ENCODE assay signal across 24 mouse cellular contexts in the genomic region with DNA sequence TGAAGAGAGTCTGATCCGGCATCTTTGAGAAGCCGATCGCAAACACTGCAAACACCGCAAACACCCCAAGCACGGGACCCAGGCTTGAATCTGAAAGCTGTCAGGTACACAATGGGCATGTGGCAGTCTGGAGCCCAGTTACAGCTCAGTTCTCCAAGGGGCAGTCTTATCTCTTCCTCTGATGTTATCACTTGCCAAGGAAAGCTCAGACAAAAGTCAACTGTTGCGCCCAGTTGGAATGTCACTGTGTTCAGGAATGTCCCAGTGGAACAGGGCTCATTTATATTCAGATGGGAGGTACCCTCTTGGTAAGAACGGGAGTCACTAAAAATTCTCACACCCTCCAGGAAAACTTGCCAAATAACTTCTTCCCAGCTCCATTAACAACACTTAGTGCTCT.
DNase-seq lines count a peak whose midpoint lies in the region; ATAC-seq and TF ChIP-seq lines count a peak whose summit lies in the region.
"Had no signal": no experiment of that assay in that cellular context is flagged by ENCODE, and none has a peak within 500 bp of the region (broad histone marks: within the 10 kb centered on the region; RNA-seq: fewer than 3 reads in every experiment).

No protein-coding gene starts in this region.

- no peak for TF ChIP-seq POLR2A in liver, adult 2 months (IDR thresholded peaks at IDR 0.05; ENCODE audit: extremely low read depth, insufficient read depth, low read length)
- TF ChIP-seq POLR2A in cerebellum, adult 2 months (IDR thresholded peaks at IDR 0.05; ENCODE audit: borderline replicate concordance, insufficient read depth, low read length) = no peak

- no peak for DNase-seq in heart, postnatal 4 days
- DNase-seq in liver, adult 2 months (ENCODE audit: extremely low read depth, low read depth, low spot score) = no peak
- DNase-seq in Muller cell, postnatal 12 days (ENCODE audit: inconsistent ontology term) = peak; percentile 75
- DNase-seq in ZHBTc4 (ENCODE audit: low read depth, low spot score) = peak; percentile 47
- DNase-seq in cerebellum, adult 11 months = no peak
- no peak for DNase-seq in cerebellum, adult 2 months
- DNase-seq: adrenal gland, postnatal 14 days; cerebellum, postnatal 14 days; gastrocnemius, postnatal 36 days; heart, postnatal 10 days; layer of hippocampus, adult 9-11 months; right cerebral cortex, postnatal 4 days; thymus, postnatal 36 days had no signal

- no peaks in the 10 kb centered on the region for H3K36me3 ChIP-seq in heart, embryonic 15.5 days
- peaks cover 5% of the 10 kb centered on the region; the same call in 1 of the 2 replicates for H3K36me3 ChIP-seq in liver, adult 2 months (ENCODE audit: control insufficient read depth, insufficient read depth, low read length)
- no peaks in the 10 kb centered on the region for H3K36me3 ChIP-seq in liver, embryonic 12.5 days
- H3K36me3 ChIP-seq: forebrain, embryonic 15.5 days; hindbrain, embryonic 15.5 days; intestine, embryonic 15.5 days; midbrain, embryonic 13.5 days; neural tube, embryonic 12.5 days had no signal

- H3K27ac ChIP-seq in heart, embryonic 15.5 days = peak overlapping the region; percentile 26
- H3K27ac ChIP-seq in liver, adult 2 months (replicated peaks; ENCODE audit: insufficient read depth, low read depth, low read length) = peak overlapping the region; percentile 96
- H3K27ac ChIP-seq in liver, embryonic 12.5 days = no peak overlapping the region
- H3K27ac ChIP-seq in cerebellum, adult 2 months (ENCODE audit: insufficient read depth, low read length) = no peak overlapping the region
- H3K27ac ChIP-seq: forebrain, embryonic 15.5 days; hindbrain, embryonic 15.5 days; intestine, embryonic 15.5 days; left cerebral cortex, adult 2 months; liver, embryonic 14.5 days; midbrain, embryonic 13.5 days; neural tube, embryonic 12.5 days had no signal

- no peak for TF ChIP-seq CTCF in liver, adult 2 months (IDR thresholded peaks at IDR 0.05; ENCODE audit: low read depth, low read length)
- no peak for TF ChIP-seq CTCF in cerebellum, adult 2 months (IDR thresholded peaks at IDR 0.05; ENCODE audit: borderline replicate concordance, insufficient read depth, low read depth, low read length)

- H3K4me1 ChIP-seq in heart, embryonic 15.5 days (replicated peaks) = peaks cover 56% of the 10 kb centered on the region
- peaks cover 46% of the 10 kb centered on the region for H3K4me1 ChIP-seq in liver, adult 2 months (ENCODE audit: control insufficient read depth, insufficient read depth, low read length)
- no peaks in the 10 kb centered on the region; the same call in 1 of the 2 replicates for H3K4me1 ChIP-seq in liver, embryonic 12.5 days
- no peaks in the 10 kb centered on the region for H3K4me1 ChIP-seq in cerebellum, adult 2 months (ENCODE audit: control insufficient read depth, insufficient read depth, low read length)
- H3K4me1 ChIP-seq: forebrain, embryonic 15.5 days; hindbrain, embryonic 15.5 days; intestine, embryonic 15.5 days; midbrain, embryonic 13.5 days; neural tube, embryonic 12.5 days had no signal

- H3K27me3 ChIP-seq in heart, embryonic 15.5 days = no peaks in the 10 kb centered on the region
- no peaks in the 10 kb centered on the region for H3K27me3 ChIP-seq in liver, adult 2 months (ENCODE audit: control insufficient read depth, insufficient read depth, low read length)
- H3K27me3 ChIP-seq in liver, embryonic 12.5 days (replicated peaks) = no peaks in the 10 kb centered on the region
- H3K27me3 ChIP-seq in cerebellum, adult 2 months (ENCODE audit: control insufficient read depth, insufficient read depth, low read length) = no peaks in the 10 kb centered on the region
- H3K27me3 ChIP-seq: embryonic facial prominence, embryonic 13.5 days; forebrain, embryonic 15.5 days; hindbrain, embryonic 15.5 days; intestine, embryonic 15.5 days; midbrain, embryonic 13.5 days; neural tube, embryonic 12.5 days had no signal

- ATAC-seq in heart, embryonic 15.5 days (replicated peaks; ENCODE audit: insufficient number of reproducible peaks, insufficient read depth, low FRiP score, low read depth) = 0 out of 2 replicates have a peak, but pooled peaks have one; percentile 36
- no peak for ATAC-seq in liver, embryonic 12.5 days
- ATAC-seq: activated CD4-positive, CD25-positive, alpha-beta regulatory T cell, adult 4 months; forebrain, embryonic 15.5 days; intestine, embryonic 15.5 days; midbrain, embryonic 13.5 days had no signal

- no peaks in the 10 kb centered on the region for H3K9me3 ChIP-seq in heart, embryonic 15.5 days (replicated peaks)
- H3K9me3 ChIP-seq in liver, embryonic 12.5 days (replicated peaks) = no peaks in the 10 kb centered on the region
- H3K9me3 ChIP-seq: embryonic facial prominence, embryonic 13.5 days; forebrain, embryonic 15.5 days; hindbrain, embryonic 15.5 days; intestine, embryonic 15.5 days; midbrain, embryonic 13.5 days; neural tube, embryonic 12.5 days had no signal

- peaks cover 21% of the 10 kb centered on the region; the same call in 1 of the 2 replicates for H3K79me2 ChIP-seq in liver, adult 2 months (ENCODE audit: control insufficient read depth, insufficient read depth, low read length)

- 53% methylated on average over 7 of the region's 7 CpGs for WGBS in heart, embryonic 15.5 days
- WGBS in liver, adult 2 months = 65% methylated on average over 7 of the region's 7 CpGs
- WGBS in liver, embryonic 12.5 days (ENCODE audit: insufficient replicate concordance) = 71% methylated on average over 7 of the region's 7 CpGs
- 78% methylated on average over 7 of the region's 7 CpGs for WGBS in cerebellum, adult 2 months

- no peak overlapping the region for H3K4me2 ChIP-seq in heart, embryonic 15.5 days
- H3K4me2 ChIP-seq in liver, embryonic 12.5 days = no peak overlapping the region
- H3K4me2 ChIP-seq: embryonic facial prominence, embryonic 13.5 days; forebrain, embryonic 15.5 days; hindbrain, embryonic 15.5 days; intestine, embryonic 15.5 days; midbrain, embryonic 13.5 days; neural tube, embryonic 12.5 days had no signal

- no peak overlapping the region for H3K9ac ChIP-seq in heart, embryonic 15.5 days
- H3K9ac ChIP-seq in liver, adult 2 months (ENCODE audit: low read depth, low read length) = no peak overlapping the region
- no peak overlapping the region for H3K9ac ChIP-seq in liver, embryonic 12.5 days
- H3K9ac ChIP-seq: embryonic facial prominence, embryonic 13.5 days; forebrain, embryonic 15.5 days; hindbrain, embryonic 15.5 days; intestine, embryonic 15.5 days; liver, embryonic 14.5 days; midbrain, embryonic 13.5 days; neural tube, embryonic 12.5 days had no signal

- H3K4me3 ChIP-seq in heart, embryonic 15.5 days = no peak overlapping the region
- H3K4me3 ChIP-seq in liver, adult 2 months (ENCODE audit: insufficient read depth, low read depth, low read length) = no peak overlapping the region
- no peak overlapping the region for H3K4me3 ChIP-seq in liver, embryonic 12.5 days
- H3K4me3 ChIP-seq in cerebellum, adult 2 months (replicated peaks; ENCODE audit: insufficient read depth, low read depth, low read length) = no peak overlapping the region
- H3K4me3 ChIP-seq: embryonic facial prominence, embryonic 13.5 days; forebrain, embryonic 15.5 days; hindbrain, embryonic 15.5 days; intestine, embryonic 15.5 days; left cerebral cortex, adult 2 months; midbrain, embryonic 13.5 days; neural tube, embryonic 12.5 days had no signal

Comparison
In these comparisons a context has a peak if more than half of its experiments do, and no peak if none do; other contexts are left out.
1. H3K27ac ChIP-seq: peak in heart, embryonic 15.5 days (single experiment) and liver, adult 2 months (single experiment); none in liver, embryonic 12.5 days (single experiment) and cerebellum, adult 2 months (single experiment).
2. DNase-seq: peak in Muller cell, postnatal 12 days (single experiment) and ZHBTc4 (single experiment); none in heart, postnatal 4 days (single experiment), liver, adult 2 months (single experiment), cerebellum, adult 11 months (single experiment) and cerebellum, adult 2 months (0 of 2).